Mouse (Mus musculus) embryonic facial prominence, embryonic 14.5 days (tissue): ENCODE measurements at regions not wholly inside any gene's neighbourhood (a gene's known extent, or its start where the extent isn't known, plus 50 kb on each side); places are given as distances from the start of the nearest gene placed in this dataset.
A peak's percentile ranks its signal among the peaks of the same experiment; 100 is the strongest.

Experiments used
- ATAC-seq: fragments of 200-750 bp; cut with Nextera tagmentation; 2 replicates; pipeline ENCODE4 v1.8.0; 2017; ENCODE audit warnings: low read depth, moderate number of reproducible peaks, moderate TSS enrichment
- DNase-seq: peaks from one replicate; pipeline ENCODE4 v3.0.0-alpha.2; 2015; ENCODE audit warnings: low spot score
- H3K27ac ChIP-seq: fragments of 300-500 bp; sonication (generic); replicated peaks from 2 replicates; pipeline ENCODE4 v1.5.1; 2014; ENCODE audit warnings: low read depth, mild to moderate bottlenecking, low read length, moderate library complexity
- H3K27me3 ChIP-seq: fragments of 300-500 bp; sonication (generic); replicated peaks from 2 replicates; pipeline ENCODE4 v1.6.1; 2014; ENCODE audit warnings: low read length; ENCODE audit not compliant: control insufficient read depth, insufficient read depth
- H3K36me3 ChIP-seq: fragments of 300-500 bp; sonication (generic); 2 replicates; pipeline ENCODE4 v1.6.1; 2014; ENCODE audit warnings: low read length, mixed read lengths; ENCODE audit not compliant: control insufficient read depth, insufficient read depth
- H3K4me1 ChIP-seq: fragments of 300-500 bp; sonication (generic); 2 replicates; pipeline ENCODE4 v1.6.1; 2014; ENCODE audit warnings: antibody characterized with exemption, low read length; ENCODE audit not compliant: control insufficient read depth, insufficient read depth
- H3K4me2 ChIP-seq: fragments of 300-500 bp; sonication (generic); 2 replicates; pipeline ENCODE4 v1.6.1; 2014; ENCODE audit warnings: low read depth, mild to moderate bottlenecking, low read length, moderate library complexity, mixed read lengths
- H3K4me3 ChIP-seq: fragments of 300-500 bp; sonication (generic); 2 replicates; pipeline ENCODE4 v1.5.1; 2014; ENCODE audit warnings: low read depth, mild to moderate bottlenecking, low read length
- H3K9ac ChIP-seq: fragments of 300-500 bp; sonication (generic); 2 replicates; pipeline ENCODE4 v1.6.1; 2014; ENCODE audit warnings: low read depth, mild to moderate bottlenecking, low read length, moderate library complexity, mixed read lengths
- H3K9me3 ChIP-seq: fragments of 300-500 bp; sonication (generic); 2 replicates; pipeline ENCODE4 v1.6.1; 2016; ENCODE audit warnings: low read length; ENCODE audit not compliant: control insufficient read depth
- WGBS: fragments of 180-500 bp; shearing (Covaris S2); extraction: QIAGEN DNeasy Blood & Tissue Kit; methylation state at CpG from one replicate; pipeline ENCODE4 v1.1.7; 2014; 5-methylcytosine and 5-hydroxymethylcytosine counted together

DNA sequence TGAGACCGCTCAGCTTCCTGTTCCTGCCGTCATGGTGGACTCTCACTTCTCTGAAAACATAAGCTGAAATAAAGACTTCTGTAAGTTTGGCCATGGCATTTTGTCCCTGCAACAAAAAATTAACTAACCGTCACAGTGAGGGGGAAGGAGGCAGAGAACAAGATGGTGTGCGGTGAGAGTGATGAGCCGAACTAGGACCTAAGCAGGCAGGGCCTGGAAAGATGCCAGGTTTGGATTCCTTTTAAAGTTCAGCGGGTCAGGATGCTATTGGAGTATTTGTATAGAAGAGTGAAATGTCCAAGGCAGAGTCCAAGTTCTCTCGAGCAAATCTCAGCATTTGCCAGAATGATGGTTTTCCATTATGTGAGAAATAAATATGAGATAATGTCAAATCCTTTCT, 312.3 kb downstream of the Gm49356 start:
- H3K9me3 ChIP-seq: no peaks in the 10 kb centered on the region
- DNase-seq: peak; percentile 44
- peaks cover 19% of the 10 kb centered on the region for H3K4me1 ChIP-seq
- H3K27me3 ChIP-seq: no peaks in the 10 kb centered on the region
- no peak overlapping the region for H3K9ac ChIP-seq
- no peak overlapping the region for H3K4me2 ChIP-seq
- H3K4me3 ChIP-seq: no peak overlapping the region
- H3K36me3 ChIP-seq: no peaks in the 10 kb centered on the region
- ATAC-seq: no peak
- H3K27ac ChIP-seq: no peak overlapping the region
- WGBS: 75% methylated on average over 7 of the region's 7 CpGs

DNA sequence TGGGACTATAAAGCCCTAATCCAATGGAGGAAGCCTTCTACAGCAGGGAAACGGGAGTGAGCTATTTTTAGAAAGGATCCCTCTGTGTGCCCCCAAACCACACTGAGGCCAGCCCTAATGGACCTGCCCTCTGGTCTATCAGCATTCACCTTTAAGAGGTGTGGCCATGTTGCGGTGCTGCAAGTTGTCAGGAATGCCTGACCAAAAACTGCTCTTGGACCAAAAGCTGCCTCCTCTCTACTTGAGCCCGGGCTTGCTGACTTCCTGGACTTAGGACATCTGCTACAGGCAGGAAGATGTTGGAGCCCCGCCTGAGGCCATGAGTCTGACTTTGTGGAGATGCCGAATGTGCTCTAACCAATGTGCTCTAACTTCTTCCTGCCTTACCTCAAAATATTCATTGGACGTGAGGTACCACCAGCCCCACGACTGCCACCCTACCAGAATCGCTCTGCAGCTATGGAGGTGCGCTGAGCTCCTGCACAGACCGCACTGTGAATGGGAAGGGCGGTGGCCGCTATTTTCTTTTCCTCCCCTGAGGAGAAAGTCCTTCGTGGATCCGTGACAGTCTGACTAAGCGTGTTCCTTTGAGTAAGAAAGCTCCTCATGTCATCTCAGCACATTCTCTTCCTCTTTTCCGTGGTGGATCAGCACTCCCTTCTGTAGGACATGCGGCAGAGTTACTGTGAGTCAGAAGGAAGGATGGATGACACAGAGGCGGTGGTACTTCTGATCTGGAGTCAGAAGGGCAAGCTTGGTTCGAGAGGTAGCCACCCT, 313.0 kb downstream of the Gm49356 start:
- ATAC-seq (no peak), DNase-seq (no peak)
- H3K27me3 ChIP-seq: no peaks in the 10 kb centered on the region
- H3K9ac ChIP-seq: no peak overlapping the region
- WGBS: 76% methylated on average over 19 of the region's 19 CpGs
- no peak overlapping the region for H3K4me3 ChIP-seq
- no peaks in the 10 kb centered on the region for H3K9me3 ChIP-seq
- H3K36me3 ChIP-seq: no peaks in the 10 kb centered on the region
- H3K4me1 ChIP-seq: peaks cover 14% of the 10 kb centered on the region
- no peak overlapping the region for H3K27ac ChIP-seq
- H3K4me2 ChIP-seq: no peak overlapping the region

DNA sequence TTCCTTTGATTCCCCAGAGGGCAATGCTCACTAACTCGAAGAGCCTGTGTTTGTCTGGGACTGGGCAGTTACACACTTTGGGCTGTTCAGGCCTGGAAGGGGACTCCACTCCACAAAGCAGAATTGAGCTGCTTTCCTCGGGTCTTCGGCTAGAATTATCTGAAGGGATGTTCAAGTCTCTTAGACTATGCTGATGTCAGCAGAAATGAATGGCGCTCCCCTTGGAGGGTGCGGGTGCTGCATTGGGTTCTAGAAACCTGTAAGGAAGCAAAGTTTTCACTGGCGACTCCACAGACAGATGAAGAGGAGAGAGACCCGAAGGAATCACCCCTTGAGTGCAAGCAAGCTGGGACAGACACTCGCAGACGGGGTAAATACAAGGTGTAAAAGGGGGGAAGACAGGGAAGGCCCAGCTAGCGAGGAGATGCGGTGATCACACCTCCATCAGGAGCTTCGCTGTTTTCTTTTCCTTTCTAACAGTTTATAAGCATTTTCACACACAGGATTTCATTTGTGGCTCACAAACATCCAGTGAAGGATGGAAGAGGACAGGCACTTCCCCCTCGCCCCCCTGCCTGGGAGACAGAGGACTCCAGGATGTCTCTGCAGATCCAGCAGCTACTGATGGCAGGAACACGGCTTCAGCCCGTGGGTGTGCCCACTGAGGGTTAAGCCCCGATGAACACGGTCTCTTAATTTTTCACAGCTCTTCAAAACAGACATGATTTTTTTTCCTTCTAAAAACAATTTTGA, 314.2 kb downstream of the Gm49356 start:
- ATAC-seq: no peak
- no peak overlapping the region for H3K27ac ChIP-seq

DNA sequence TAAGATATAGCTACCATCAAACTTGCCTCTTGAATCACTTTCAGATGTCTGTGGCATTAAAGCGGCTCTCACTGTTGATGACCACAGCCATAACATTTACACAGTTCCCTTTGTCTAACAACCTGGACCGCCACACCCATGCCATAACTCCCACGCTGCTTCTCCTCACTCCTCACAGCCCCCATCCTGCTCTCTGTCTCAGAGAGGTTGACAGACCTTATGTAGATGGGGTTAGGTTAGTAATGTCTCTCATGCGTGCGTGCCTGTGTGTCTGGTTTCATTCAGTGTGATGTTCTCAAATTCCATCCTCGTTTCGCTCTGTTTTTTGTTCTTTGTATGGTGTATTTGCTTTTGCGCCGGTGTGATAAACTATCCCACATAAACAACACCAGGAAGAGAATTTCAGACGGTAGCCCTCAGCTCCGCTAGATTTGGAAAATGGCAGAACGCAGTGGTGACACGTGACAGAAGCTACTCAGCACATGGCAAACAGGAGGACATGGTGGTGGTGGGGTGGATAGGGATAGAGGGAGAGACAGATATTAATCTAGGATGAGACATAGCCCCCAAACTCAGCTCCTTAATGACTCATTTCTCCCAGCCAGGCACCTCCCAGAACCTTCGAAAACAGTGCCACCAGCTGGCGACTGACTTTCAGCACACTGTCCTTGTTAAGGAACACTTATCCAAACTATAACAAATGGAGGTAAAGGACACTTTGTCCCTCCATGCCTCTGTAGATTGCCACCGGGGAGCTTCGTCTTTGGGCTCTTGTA, 314.9 kb downstream of the Gm49356 start:
- H3K4me2 ChIP-seq: no peak overlapping the region
- ATAC-seq (no peak), DNase-seq (peak; percentile 74)
- H3K36me3 ChIP-seq: no peaks in the 10 kb centered on the region
- no peak overlapping the region for H3K9ac ChIP-seq
- H3K4me3 ChIP-seq: no peak overlapping the region
- no peaks in the 10 kb centered on the region for H3K27me3 ChIP-seq
- WGBS: 45% methylated on average over 17 of the region's 17 CpGs
- H3K9me3 ChIP-seq: no peaks in the 10 kb centered on the region
- no peak overlapping the region for H3K27ac ChIP-seq
- no peaks in the 10 kb centered on the region; the same call in 1 of the 2 replicates for H3K4me1 ChIP-seq

More for the DNA sequence above, 314.2 kb downstream of the Gm49356 start:
- Histone ChIP-seq H3K9ac (no peak overlapping the region), H3K9me3 (no peaks in the 10 kb centered on the region), H3K4me1 (peaks cover 2% of the 10 kb centered on the region), H3K4me3 (no peak overlapping the region), H3K36me3 (no peaks in the 10 kb centered on the region), H3K27me3 (no peaks in the 10 kb centered on the region), H3K4me2 (no peak overlapping the region)
- 68% methylated on average over 17 of the region's 17 CpGs for WGBS
- no peak for DNase-seq

DNA sequence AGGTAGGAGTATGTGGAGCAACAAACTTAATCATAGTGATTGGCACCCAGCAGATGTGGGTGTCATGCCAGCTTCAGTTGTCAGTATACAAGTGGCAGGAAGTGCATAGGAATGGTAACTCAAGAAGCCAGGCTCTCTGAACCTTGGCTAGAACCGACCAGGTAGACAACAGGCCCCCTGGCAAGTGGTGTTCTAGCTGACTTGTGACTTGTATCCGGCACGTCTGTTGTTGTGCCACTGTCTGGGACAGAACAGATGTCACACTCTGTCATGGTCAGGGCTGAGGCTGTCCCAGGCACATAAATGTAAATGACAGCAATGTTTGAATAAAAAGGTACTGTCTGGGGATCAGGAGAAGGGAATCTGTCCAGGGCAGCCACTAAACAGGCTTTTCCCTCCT, 316.0 kb downstream of the Gm49356 start:
- Histone ChIP-seq H3K4me1 (no peaks in the 10 kb centered on the region; the same call in 1 of the 2 replicates), H3K9ac (no peak overlapping the region), H3K4me3 (no peak overlapping the region), H3K4me2 (no peak overlapping the region), H3K9me3 (no peaks in the 10 kb centered on the region), H3K36me3 (no peaks in the 10 kb centered on the region), H3K27me3 (no peaks in the 10 kb centered on the region), H3K27ac (no peak overlapping the region)
- DNase-seq (no peak), ATAC-seq (no peak)
- WGBS: 64% methylated on average over 3 of the region's 3 CpGs

DNA sequence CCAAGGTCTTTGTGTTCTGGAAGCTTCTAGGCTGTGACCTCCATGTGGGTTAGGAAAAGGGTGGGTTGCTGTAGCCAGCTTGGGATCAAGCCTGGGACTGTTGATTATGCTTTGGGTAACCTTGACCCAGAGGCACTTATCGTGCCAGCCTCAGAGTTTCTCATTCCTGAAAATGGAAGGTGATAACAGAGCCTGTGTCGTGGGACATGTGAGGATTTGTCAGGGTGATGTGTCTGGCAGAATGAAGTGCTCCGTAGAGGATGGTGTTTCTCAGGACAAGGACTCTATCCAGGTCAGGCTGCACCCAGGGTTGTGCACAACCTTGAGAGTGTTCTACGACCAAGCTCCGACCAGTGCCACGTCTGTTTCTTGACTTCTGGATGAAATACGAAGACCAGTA, 316.4 kb downstream of the Gm49356 start:
- Histone ChIP-seq H3K27ac (no peak overlapping the region), H3K27me3 (no peaks in the 10 kb centered on the region), H3K4me1 (no peaks in the 10 kb centered on the region; the same call in 1 of the 2 replicates), H3K4me3 (no peak overlapping the region), H3K36me3 (no peaks in the 10 kb centered on the region), H3K9ac (no peak overlapping the region), H3K4me2 (no peak overlapping the region), H3K9me3 (no peaks in the 10 kb centered on the region)
- 74% methylated on average over 7 of the region's 7 CpGs for WGBS
- ATAC-seq: no peak
- no peak for DNase-seq

DNA sequence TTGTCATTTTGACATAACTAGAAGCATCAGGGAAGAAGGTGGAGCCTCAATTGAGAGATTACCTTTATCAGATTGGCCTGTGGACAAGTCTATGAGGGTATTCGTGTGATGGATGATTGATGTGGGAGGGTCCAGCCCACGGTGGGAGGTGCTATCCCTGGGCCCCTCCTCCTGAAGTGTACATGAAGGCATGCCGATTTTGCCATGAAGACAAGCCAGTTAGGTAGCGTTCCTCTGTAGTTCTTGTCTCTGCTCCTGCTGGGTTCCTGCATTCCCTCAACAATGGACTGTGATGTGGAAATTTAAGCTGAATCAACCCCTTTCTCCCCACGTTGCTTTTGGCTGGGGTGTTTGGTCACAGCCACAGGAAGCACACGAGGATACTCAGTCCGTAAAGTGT, 317.5 kb downstream of the Gm49356 start:
- ATAC-seq: no peak
- 71% methylated on average over 7 of the region's 7 CpGs for WGBS

DNA sequence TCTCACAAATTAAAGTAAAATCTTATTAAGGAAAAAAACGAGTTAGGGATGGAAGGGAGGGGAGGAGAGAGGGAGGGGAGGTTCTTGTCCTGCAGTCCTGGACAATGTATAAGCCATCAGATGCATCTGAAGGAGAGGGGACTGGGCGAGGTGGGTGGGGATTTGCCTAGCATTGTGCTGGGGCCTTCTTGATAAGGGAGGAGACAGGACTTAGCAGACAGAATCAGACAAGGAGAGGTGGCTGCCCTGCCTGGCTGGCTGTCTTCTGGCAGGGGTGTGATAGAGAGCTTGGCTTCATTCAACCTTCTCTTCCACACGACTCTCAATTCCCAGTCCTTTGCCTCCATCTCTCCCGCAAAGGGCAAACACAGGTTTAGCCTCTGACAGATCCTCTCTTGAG, 318.9 kb downstream of the Gm49356 start:
- DNase-seq (no peak), ATAC-seq (no peak)
- Histone ChIP-seq H3K36me3 (no peaks in the 10 kb centered on the region), H3K4me2 (no peak overlapping the region), H3K4me1 (no peaks in the 10 kb centered on the region; the same call in 1 of the 2 replicates), H3K27ac (no peak overlapping the region), H3K9ac (no peak overlapping the region), H3K27me3 (no peaks in the 10 kb centered on the region), H3K9me3 (no peaks in the 10 kb centered on the region), H3K4me3 (no peak overlapping the region)
- 71% methylated on average over 4 of the region's 4 CpGs for WGBS

More for the DNA sequence above, 317.5 kb downstream of the Gm49356 start:
- Histone ChIP-seq H3K27me3 (no peaks in the 10 kb centered on the region), H3K4me2 (no peak overlapping the region), H3K4me1 (no peaks in the 10 kb centered on the region; the same call in 1 of the 2 replicates), H3K9ac (no peak overlapping the region), H3K36me3 (no peaks in the 10 kb centered on the region), H3K4me3 (no peak overlapping the region), H3K9me3 (no peaks in the 10 kb centered on the region), H3K27ac (no peak overlapping the region)
- no peak for DNase-seq
